ENCODE assay signal across 11 mouse cellular contexts in the genomic region with DNA sequence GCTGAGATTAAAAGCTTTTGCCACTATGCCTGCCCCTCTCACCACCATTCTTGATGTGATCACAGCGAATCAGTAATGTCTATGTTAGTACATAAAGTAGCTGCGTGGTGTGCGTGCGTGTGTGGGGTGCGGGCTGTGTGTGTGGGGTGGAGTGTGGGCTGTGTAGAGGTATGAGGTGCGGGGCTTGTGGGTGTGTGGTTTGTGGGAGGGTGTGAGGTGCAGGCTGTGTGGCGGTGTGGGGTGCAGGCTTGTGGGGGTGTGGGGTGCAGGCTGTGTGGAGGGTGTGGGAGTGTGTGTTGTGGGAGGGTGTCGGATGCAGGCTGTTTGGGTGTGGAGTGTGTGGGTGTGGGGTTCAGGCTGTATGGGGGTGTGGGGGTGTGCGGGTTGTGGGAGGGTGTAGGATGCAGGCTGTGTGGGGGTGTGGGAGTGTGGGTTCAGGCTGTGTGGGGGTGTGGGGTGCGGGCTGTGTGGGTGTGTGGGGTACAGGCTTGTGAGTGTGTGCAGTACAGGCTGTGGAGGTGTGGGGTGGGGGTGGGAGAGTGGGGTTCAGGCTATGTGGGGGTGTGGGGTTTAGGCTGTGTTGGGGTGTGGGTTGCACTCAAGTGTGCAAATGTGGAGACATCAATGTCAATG. TPM values are rescaled to one million over a fixed set of nuclear protein-coding genes. Genes with fewer than 3 reads are reported as not detected.
DNase-seq lines count a peak whose midpoint lies in the region; ATAC-seq and TF ChIP-seq lines count a peak whose summit lies in the region.
"Had no signal": no experiment of that assay in that cellular context is flagged by ENCODE, and none has a peak within 500 bp of the region (broad histone marks: within the 10 kb centered on the region; RNA-seq: fewer than 3 reads in every experiment).

No protein-coding gene starts in this region.

- no peak overlapping the region for H3K4me2 ChIP-seq in liver, embryonic 11.5 days
- H3K4me2 ChIP-seq in liver, postnatal 0 days (ENCODE audit: low read depth, low read length), result no peak overlapping the region
- H3K4me2 ChIP-seq in embryonic facial prominence, embryonic 15.5 days (replicated peaks), result no peak overlapping the region

- H3K4me3 ChIP-seq in liver, embryonic 11.5 days (ENCODE audit: low read depth, low read length), result no peak overlapping the region
- H3K4me3 ChIP-seq in liver, postnatal 0 days (ENCODE audit: low read depth, low read length), result no peak overlapping the region
- no peak overlapping the region for H3K4me3 ChIP-seq in bone marrow, adult 2 months (replicated peaks; ENCODE audit: control insufficient read depth, low read depth, low read length)
- no peak overlapping the region for H3K4me3 ChIP-seq in embryonic facial prominence, embryonic 15.5 days (replicated peaks)

- peak; percentile 50 for ATAC-seq in liver, embryonic 11.5 days (replicated peaks; ENCODE audit: low FRiP score)
- ATAC-seq in liver, postnatal 0 days, result no peak
- ATAC-seq in embryonic facial prominence, embryonic 15.5 days (ENCODE audit: insufficient number of reproducible peaks, low FRiP score, low TSS enrichment, low read depth), result peak; percentile 77
- 0 out of 2 replicates have a peak, but pooled peaks have one; percentile 17 for ATAC-seq in megakaryocyte progenitor cell, adult 5-6 weeks (replicated peaks; ENCODE audit: poor library complexity)
- ATAC-seq in megakaryocyte-erythroid progenitor cell, adult 5-6 weeks (replicated peaks; ENCODE audit: low FRiP score, low TSS enrichment, poor library complexity, severe bottlenecking), result no peak

- no peak overlapping the region for H3K27ac ChIP-seq in liver, embryonic 11.5 days (ENCODE audit: low read depth, low read length)
- H3K27ac ChIP-seq in liver, postnatal 0 days (ENCODE audit: low read depth), result no peak overlapping the region
- no peak overlapping the region for H3K27ac ChIP-seq in bone marrow, adult 2 months (ENCODE audit: control insufficient read depth, insufficient read depth, low read depth, low read length, poor library complexity)
- H3K27ac ChIP-seq in embryonic facial prominence, embryonic 15.5 days (replicated peaks), result no peak overlapping the region

- no peaks in the 10 kb centered on the region for H3K4me1 ChIP-seq in liver, embryonic 11.5 days (replicated peaks; ENCODE audit: control insufficient read depth, insufficient read depth, low read length)
- no peaks in the 10 kb centered on the region for H3K4me1 ChIP-seq in liver, postnatal 0 days (ENCODE audit: insufficient read depth)
- H3K4me1 ChIP-seq in bone marrow, adult 2 months (ENCODE audit: control insufficient read depth, insufficient read depth, low read length), result no peaks in the 10 kb centered on the region
- H3K4me1 ChIP-seq in embryonic facial prominence, embryonic 15.5 days, result no peaks in the 10 kb centered on the region

- no peak for DNase-seq in liver, embryonic 11.5 days (ENCODE audit: low spot score)
- DNase-seq in liver, postnatal 0 days, result no peak
- DNase-seq in ovary, postnatal 10 days (ENCODE audit: low spot score), result no peak
- DNase-seq: adrenal gland, postnatal 36 days; cerebellum, adult 11 months; gastrocnemius, postnatal 25 days; kidney, adult 11 months had no signal

- 93% methylated on average over 10 of the region's 10 CpGs for WGBS in liver, embryonic 11.5 days
- WGBS in liver, postnatal 0 days (ENCODE audit: insufficient replicate concordance), result 80% methylated on average over 10 of the region's 10 CpGs
- WGBS in bone marrow, adult 2 months, result 81% methylated on average over 10 of the region's 10 CpGs
- WGBS in embryonic facial prominence, embryonic 15.5 days, result 88% methylated on average over 10 of the region's 10 CpGs

- no peak for TF ChIP-seq EP300 in liver, postnatal 0 days (IDR thresholded peaks at IDR 0.05; ENCODE audit: low read depth)

- no peaks in the 10 kb centered on the region for H3K36me3 ChIP-seq in liver, embryonic 11.5 days (ENCODE audit: control insufficient read depth, insufficient read depth, low read length)
- no peaks in the 10 kb centered on the region for H3K36me3 ChIP-seq in liver, postnatal 0 days (replicated peaks; ENCODE audit: insufficient read depth, low read length)
- no peaks in the 10 kb centered on the region for H3K36me3 ChIP-seq in embryonic facial prominence, embryonic 15.5 days

- no peak for TF ChIP-seq CTCF in liver, postnatal 0 days (IDR thresholded peaks at IDR 0.05; ENCODE audit: low read depth)
- no peak for TF ChIP-seq CTCF in bone marrow, adult 2 months (IDR thresholded peaks at IDR 0.05; ENCODE audit: control insufficient read depth, insufficient read depth, low read length)

- no peaks in the 10 kb centered on the region for H3K27me3 ChIP-seq in liver, embryonic 11.5 days (replicated peaks; ENCODE audit: control insufficient read depth, insufficient read depth, low read length)
- no peaks in the 10 kb centered on the region for H3K27me3 ChIP-seq in liver, postnatal 0 days (ENCODE audit: insufficient read depth, low read length)
- no peaks in the 10 kb centered on the region for H3K27me3 ChIP-seq in embryonic facial prominence, embryonic 15.5 days

- peak; percentile 34; the same call in 1 of the 2 replicates for TF ChIP-seq POLR2A in bone marrow, adult 2 months (IDR thresholded peaks at IDR 0.05; ENCODE audit: borderline replicate concordance, control insufficient read depth, low read depth, low read length)

- no peak overlapping the region for H3K9ac ChIP-seq in liver, embryonic 11.5 days (ENCODE audit: low read depth, low read length)
- no peak overlapping the region for H3K9ac ChIP-seq in liver, postnatal 0 days (replicated peaks)
- no peak overlapping the region for H3K9ac ChIP-seq in embryonic facial prominence, embryonic 15.5 days

- H3K9me3 ChIP-seq in liver, embryonic 11.5 days (ENCODE audit: control insufficient read depth, low read length), result no peaks in the 10 kb centered on the region
- no peaks in the 10 kb centered on the region; the same call in 1 of the 2 replicates for H3K9me3 ChIP-seq in liver, postnatal 0 days (ENCODE audit: low read length)
- H3K9me3 ChIP-seq in embryonic facial prominence, embryonic 15.5 days (replicated peaks), result no peaks in the 10 kb centered on the region

RNA-seq across cellular contexts. Expression of a gene that starts 19.1 kb away (rescaled TPM):
- polyA plus RNA-seq in liver, embryonic 11.5 days (2014; fragmentation: Nextera tagmentation; extraction: Ambion mirVana), result 7.3 and 8.3 TPM in 2 replicates
- polyA plus RNA-seq in liver, postnatal 0 days (2015; fragmentation: Nextera tagmentation; extraction: Ambion mirVana), result 2.6 and 4.1 TPM in 2 replicates
- 7.9 and 17.7 TPM in 2 replicates for polyA plus RNA-seq in bone marrow, adult 2 months (2011; ENCODE audit: insufficient read depth, insufficient read length, low replicate concordance, missing spikeins)
- polyA plus RNA-seq in embryonic facial prominence, embryonic 15.5 days (2015; fragmentation: Nextera tagmentation; extraction: Ambion mirVana), result 12.0 and 14.1 TPM in 2 replicates
- 16.1 and 16.5 TPM in 2 replicates for total RNA-seq in megakaryocyte progenitor cell, adult 5-6 weeks (2015)
- total RNA-seq in megakaryocyte progenitor cell, adult 5-6 weeks (2017), result 9.5 and 12.5 TPM in 2 replicates
- total RNA-seq in megakaryocyte-erythroid progenitor cell, adult 5-6 weeks (2014; fragmentation: Nextera tagmentation), result 17.0 and 22.9 TPM in 2 replicates
- total RNA-seq in megakaryocyte-erythroid progenitor cell, adult 5-6 weeks (2017), result 7.8 and 9.0 TPM in 2 replicates

Comparison
In these comparisons a context has a peak if more than half of its experiments do, and no peak if none do; other contexts are left out.
1. ATAC-seq: peak in liver, embryonic 11.5 days (single experiment), embryonic facial prominence, embryonic 15.5 days (single experiment) and megakaryocyte progenitor cell, adult 5-6 weeks (single experiment); none in liver, postnatal 0 days (single experiment) and megakaryocyte-erythroid progenitor cell, adult 5-6 weeks (single experiment).